Mouse (Mus musculus) limb, embryonic 14.5 days (tissue): Measurements from ENCODE around the gene Lrrc52. TPM values are rescaled to one million over a fixed set of nuclear protein-coding genes. Genes with fewer than 3 reads are reported as not detected.

ENCODE experiments used
- ATAC-seq: fragments of 200-750 bp; cut with Nextera tagmentation; 2 replicates; pipeline ENCODE4 v1.8.0; 2017; ENCODE audit warnings: low read depth, moderate number of reproducible peaks, moderate TSS enrichment; ENCODE audit not compliant: low FRiP score
- DNase-seq: peaks from one replicate; pipeline ENCODE4 v3.0.0-alpha.2; 2015; ENCODE audit warnings: low spot score
- H3K27ac ChIP-seq: fragments of 300-500 bp; sonication (generic); replicated peaks from 2 replicates; pipeline ENCODE4 v1.5.1; 2014; ENCODE audit warnings: low read depth, mild to moderate bottlenecking, low read length, moderate library complexity, mixed read lengths
- H3K27me3 ChIP-seq: fragments of 300-500 bp; sonication (generic); 2 replicates; pipeline ENCODE4 v1.6.1; 2014; ENCODE audit warnings: low read length, mixed read lengths; ENCODE audit not compliant: control insufficient read depth, insufficient read depth
- H3K36me3 ChIP-seq: fragments of 300-500 bp; sonication (generic); 2 replicates; pipeline ENCODE4 v1.6.1; 2014; ENCODE audit warnings: mild to moderate bottlenecking, low read length, moderate library complexity, mixed read lengths; ENCODE audit not compliant: control insufficient read depth, insufficient read depth
- H3K4me1 ChIP-seq: fragments of 300-500 bp; sonication (generic); 2 replicates; pipeline ENCODE4 v1.6.1; 2014; ENCODE audit warnings: antibody characterized with exemption, low read length, mixed read lengths; ENCODE audit not compliant: control insufficient read depth, insufficient read depth
- H3K4me2 ChIP-seq: fragments of 300-500 bp; sonication (generic); replicated peaks from 2 replicates; pipeline ENCODE4 v1.6.1; 2014; ENCODE audit warnings: low read depth, mild to moderate bottlenecking, low read length, moderate library complexity; ENCODE audit not compliant: severe bottlenecking
- H3K4me3 ChIP-seq: fragments of 300-500 bp; sonication (generic); replicated peaks from 2 replicates; pipeline ENCODE4 v1.5.1; 2014; ENCODE audit warnings: low read length
- H3K9ac ChIP-seq: fragments of 300-500 bp; sonication (generic); 2 replicates; pipeline ENCODE4 v1.6.1; 2014; ENCODE audit warnings: mild to moderate bottlenecking, low read depth, low read length, moderate library complexity; ENCODE audit not compliant: severe bottlenecking
- H3K9me3 ChIP-seq: fragments of 300-500 bp; sonication (generic); 2 replicates; pipeline ENCODE4 v1.6.1; 2016; ENCODE audit warnings: low read length; ENCODE audit not compliant: control insufficient read depth
- POLR2A ChIP-seq: fragments of 200-500 bp; IDR thresholded peaks from 2 replicates; pipeline ENCODE4 v1.8.0; 2012; ENCODE audit warnings: inconsistent platforms, mild to moderate bottlenecking, moderate library complexity, borderline replicate concordance; ENCODE audit not compliant: insufficient read depth, insufficient read length; ENCODE audit errors: extremely low read depth
- WGBS: fragments of 180-500 bp; shearing (Covaris S2); extraction: QIAGEN DNeasy Blood & Tissue Kit; methylation state at CpG from one replicate; pipeline ENCODE4 v1.1.7; 2014; 5-methylcytosine and 5-hydroxymethylcytosine counted together
- polyA plus RNA-seq, 2 experiments: library from polyadenylated mRNA; depleted of rRNA in 1 of 2; stranded (reverse) in 1 of 2; unstranded in 1 of 2; fragments of >200 nt; fragmentation: Nextera tagmentation in 1 of 2; extraction: Ambion mirVana in 1 of 2; gene quantifications; 2 replicates each; pipeline versions ENCODE4 v1.2.1 to v1.2.3; 2012 to 2014

Lrrc52 gene
- polyA plus RNA-seq (2012; rRNA removed) (0.05 TPM in 1 of 2 replicates, not detected in the other), polyA plus RNA-seq (2014; fragmentation: Nextera tagmentation; extraction: Ambion mirVana) (0.29 TPM in 1 of 2 replicates, not detected in the other)

GRCm38 (mm10) chr1:167466765-167467426 is at the start of gene Lrrc52:
TSS of gene Lrrc52 (minus strand) at chr1:167466780.
- Histone ChIP-seq H3K4me1 (peaks cover 10% of the 10 kb centered on the region), H3K27me3 (no peaks in the 10 kb centered on the region), H3K9me3 (no peaks in the 10 kb centered on the region), H3K9ac (no peak within 1 kb of the TSS), H3K27ac (no peak within 1 kb of the TSS), H3K4me2 (no peak within 1 kb of the TSS), H3K36me3 (no peaks in the 10 kb centered on the region), H3K4me3 (no peak within 1 kb of the TSS)
- no peak; the same call in 1 of the 2 replicates for ATAC-seq
- 27% methylated on average over 9 of the region's 9 CpGs for WGBS
- DNase-seq = peak; percentile 21
- no peak for TF ChIP-seq POLR2A

- no peak overlapping the region for H3K4me2 ChIP-seq
- ATAC-seq = no peak
- no peak overlapping the region for H3K9ac ChIP-seq
- no peak for TF ChIP-seq POLR2A
- no peaks in the 10 kb centered on the region for H3K4me1 ChIP-seq
- DNase-seq = no peak
- H3K4me3 ChIP-seq = no peak overlapping the region
- no peaks in the 10 kb centered on the region for H3K9me3 ChIP-seq
- H3K27me3 ChIP-seq = no peaks in the 10 kb centered on the region
- H3K27ac ChIP-seq = no peak overlapping the region
- 80% methylated on average over 9 of the region's 9 CpGs for WGBS
- H3K36me3 ChIP-seq = no peaks in the 10 kb centered on the region
Measured at GRCm38 (mm10) chr1:167511621-167512020, 45.0 kb upstream of the Lrrc52 start.

- no peak for TF ChIP-seq POLR2A
- Histone ChIP-seq H3K27me3 (no peaks in the 10 kb centered on the region), H3K4me3 (no peak overlapping the region), H3K36me3 (no peaks in the 10 kb centered on the region), H3K4me2 (no peak overlapping the region), H3K4me1 (no peaks in the 10 kb centered on the region), H3K9ac (no peak overlapping the region), H3K27ac (no peak overlapping the region), H3K9me3 (no peaks in the 10 kb centered on the region)
- ATAC-seq (no peak), DNase-seq (no peak)
- WGBS = 31% methylated on average over 7 of the region's 7 CpGs
Measured at GRCm38 (mm10) chr1:167506048-167506447, 39.5 kb upstream of the Lrrc52 start.

- no peak for DNase-seq
Measured at GRCm38 (mm10) chr1:167505427-167505826, 38.8 kb upstream of the Lrrc52 start.

GRCm38 (mm10) chr1:167499097-167499850 is 32.7 kb upstream of the Lrrc52 start:
- Histone ChIP-seq H3K9ac (no peak overlapping the region), H3K27ac (no peak overlapping the region), H3K36me3 (no peaks in the 10 kb centered on the region), H3K4me1 (peaks cover 4% of the 10 kb centered on the region; the same call in 1 of the 2 replicates), H3K4me2 (no peak overlapping the region), H3K27me3 (no peaks in the 10 kb centered on the region), H3K9me3 (no peaks in the 10 kb centered on the region), H3K4me3 (no peak overlapping the region)
- WGBS = 33% methylated on average over 12 of the region's 12 CpGs
- no peak for TF ChIP-seq POLR2A
- ATAC-seq = no peak
- no peak for DNase-seq

More at GRCm38 (mm10) chr1:167505427-167505826, 38.8 kb upstream of the Lrrc52 start:
- no peaks in the 10 kb centered on the region for H3K27me3 ChIP-seq
- no peak overlapping the region for H3K4me3 ChIP-seq
- no peaks in the 10 kb centered on the region for H3K9me3 ChIP-seq
- no peak overlapping the region for H3K9ac ChIP-seq
- no peaks in the 10 kb centered on the region for H3K36me3 ChIP-seq
- TF ChIP-seq POLR2A = no peak
- H3K4me2 ChIP-seq = no peak overlapping the region
- no peak overlapping the region for H3K27ac ChIP-seq
- H3K4me1 ChIP-seq = no peaks in the 10 kb centered on the region
- 71% methylated on average over 1 of the region's 1 CpGs for WGBS
- no peak for ATAC-seq
